Mouse (Mus musculus): ENCODE measurements at regions not wholly inside any gene's neighbourhood (a gene's known extent, or its start where the extent isn't known, plus 50 kb on each side); places are given as distances from the start of the nearest gene placed in this dataset.

DNA sequence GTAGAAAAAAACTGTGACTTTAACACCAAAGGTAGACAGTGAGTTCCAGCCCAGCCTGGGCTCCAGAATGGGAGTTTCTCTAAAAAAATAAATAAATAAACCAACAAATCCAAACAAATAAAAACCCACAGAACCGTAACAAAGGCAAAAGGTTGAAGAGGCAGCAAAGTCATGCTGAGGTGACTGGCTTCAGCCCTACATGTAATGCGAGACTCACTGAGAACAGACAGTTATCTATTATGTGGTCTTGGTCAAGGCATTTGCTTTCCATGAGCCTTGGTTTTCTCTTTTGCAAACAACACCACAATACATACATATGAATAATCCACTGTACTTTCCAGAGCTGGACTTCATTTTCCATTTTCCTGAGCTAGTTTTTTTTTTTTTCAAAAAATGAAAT is 516.6 kb upstream of the Adam5 start:
- DNase-seq (ENCODE audit: low spot score): no peak

DNA sequence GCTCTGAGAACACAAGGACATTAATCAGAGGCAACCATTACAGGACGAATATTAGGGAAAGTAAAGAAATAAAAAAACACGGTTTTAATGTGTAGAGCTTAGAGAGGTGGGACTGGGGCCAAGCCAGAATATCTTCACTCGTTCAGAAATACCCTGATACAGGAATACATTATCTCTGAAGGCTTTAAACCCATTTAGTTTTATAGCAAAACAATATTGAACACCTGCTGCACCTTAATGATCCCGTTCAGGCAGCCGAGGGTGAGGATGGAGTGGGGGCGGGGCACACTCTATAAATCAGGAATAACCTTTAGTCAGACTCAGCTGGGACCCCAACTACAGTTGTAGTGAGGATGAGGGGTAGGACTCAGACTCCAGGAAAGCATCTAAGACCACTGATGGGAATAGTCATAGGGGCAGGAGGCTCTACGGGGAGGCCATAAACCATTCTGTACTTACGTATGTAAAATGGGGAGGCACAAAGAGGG is 508.0 kb upstream of the Adam5 start:
- DNase-seq (ENCODE audit: low spot score): no peak

DNA sequence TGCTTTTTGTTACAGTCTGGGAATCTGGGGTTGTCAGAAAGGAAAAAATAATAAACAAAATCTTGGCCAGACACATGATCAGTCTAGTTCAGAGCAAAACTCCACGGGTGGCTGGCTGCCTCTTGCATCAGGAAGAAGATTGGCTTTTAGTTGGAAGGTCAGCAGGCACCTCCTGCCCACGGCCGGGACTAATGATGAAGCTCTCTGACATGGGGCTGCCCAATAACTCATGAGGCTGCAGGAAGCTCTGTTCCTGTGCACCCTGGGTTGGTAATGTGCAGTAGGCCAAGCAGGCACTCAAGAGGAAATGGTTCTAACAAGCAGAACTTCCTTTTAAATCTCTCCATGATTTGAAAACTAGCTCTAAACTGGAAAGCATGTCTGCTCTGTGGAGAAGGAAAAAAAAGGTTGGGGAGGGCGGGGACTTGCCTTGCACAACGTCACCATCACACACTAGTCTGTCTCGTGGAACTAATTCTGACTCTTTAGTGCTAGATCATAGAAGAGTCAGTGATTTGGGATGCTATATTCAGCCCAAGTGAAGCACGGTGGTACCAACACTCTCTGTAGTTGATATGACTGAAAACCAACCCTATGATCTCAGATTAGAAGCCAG is 507.1 kb upstream of the Adam5 start:
- no peak for DNase-seq (ENCODE audit: low spot score)

DNA sequence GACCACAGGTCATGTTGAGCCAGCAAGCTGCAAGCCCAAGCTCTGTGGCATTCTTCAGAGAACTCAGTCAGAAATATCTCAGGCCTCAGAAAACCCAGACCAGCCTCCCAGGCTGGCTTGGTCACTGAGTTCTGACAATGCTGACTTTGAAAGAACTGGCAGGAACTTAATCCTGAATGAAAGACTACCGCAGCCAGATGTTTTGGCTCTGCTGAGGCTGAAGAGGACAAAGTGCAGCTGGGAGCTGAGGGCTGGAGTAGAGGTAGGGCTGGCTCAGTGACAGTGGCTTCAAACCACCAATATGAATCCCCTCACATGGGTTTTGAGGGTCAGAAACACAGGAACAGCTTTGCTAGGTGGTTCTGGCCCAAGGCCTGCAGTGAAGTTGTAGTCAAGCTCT is 505.6 kb upstream of the Adam5 start:
- no peak for DNase-seq (ENCODE audit: low spot score)

DNA sequence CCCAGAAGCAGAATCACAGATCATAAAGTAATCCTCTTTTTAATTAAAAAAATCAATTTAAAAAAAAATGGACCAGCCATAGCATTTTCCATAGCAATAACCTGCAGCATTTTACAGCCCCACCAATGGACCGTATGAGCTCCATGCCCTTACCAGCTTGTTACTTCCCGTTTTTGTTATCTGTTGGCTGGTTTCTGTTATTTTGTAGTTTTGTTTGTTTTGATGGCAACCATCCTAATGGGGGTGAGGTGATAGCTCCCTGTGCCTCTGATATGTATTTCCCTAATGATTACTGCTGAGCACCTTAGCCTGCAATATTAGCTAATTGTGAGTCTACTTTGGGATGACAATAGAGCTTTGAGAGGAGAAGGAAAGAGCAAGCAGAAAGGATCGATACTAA is 504.1 kb upstream of the Adam5 start:
- DNase-seq (ENCODE audit: low spot score): no peak

DNA sequence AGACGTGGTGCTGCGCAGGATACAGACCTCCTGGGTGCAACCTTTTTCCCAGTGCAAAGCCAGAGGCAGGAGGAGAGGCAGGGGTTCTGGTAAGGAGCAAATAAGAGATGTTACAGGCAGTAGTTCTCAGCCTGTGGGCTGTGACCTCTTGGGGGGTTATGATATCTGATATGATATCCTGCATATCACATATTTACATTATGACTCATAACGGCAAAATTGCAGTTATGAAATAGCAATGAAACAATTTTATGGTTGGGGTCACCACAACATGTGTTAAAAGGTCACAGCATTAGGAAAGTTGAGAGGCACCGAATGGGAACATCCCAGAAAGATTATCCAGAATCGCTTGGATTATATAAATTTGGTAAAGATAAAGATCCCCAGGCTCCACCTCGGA is 502.8 kb upstream of the Adam5 start:
- DNase-seq (ENCODE audit: low spot score): no peak

DNA sequence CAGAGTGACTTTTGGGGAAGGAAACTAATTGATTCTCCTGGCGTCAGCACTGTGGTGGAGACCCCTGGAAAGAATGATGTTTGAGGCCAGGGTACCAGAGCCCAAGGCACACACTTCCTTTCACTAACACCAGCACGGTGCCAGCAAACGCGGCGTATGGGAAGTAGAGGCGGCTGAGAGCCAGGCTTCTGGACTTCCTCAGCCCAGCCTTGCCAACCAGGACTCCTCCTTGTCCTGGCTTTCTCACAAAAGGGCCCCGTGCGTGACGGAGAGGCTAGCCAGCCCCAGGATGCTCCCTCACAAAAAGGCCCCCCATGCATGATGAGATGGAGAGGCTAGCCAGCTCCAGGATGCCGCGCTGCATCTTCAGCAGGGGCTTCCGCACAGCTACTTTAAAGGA is 502.1 kb upstream of the Adam5 start:
- no peak for DNase-seq (ENCODE audit: low spot score)

DNA sequence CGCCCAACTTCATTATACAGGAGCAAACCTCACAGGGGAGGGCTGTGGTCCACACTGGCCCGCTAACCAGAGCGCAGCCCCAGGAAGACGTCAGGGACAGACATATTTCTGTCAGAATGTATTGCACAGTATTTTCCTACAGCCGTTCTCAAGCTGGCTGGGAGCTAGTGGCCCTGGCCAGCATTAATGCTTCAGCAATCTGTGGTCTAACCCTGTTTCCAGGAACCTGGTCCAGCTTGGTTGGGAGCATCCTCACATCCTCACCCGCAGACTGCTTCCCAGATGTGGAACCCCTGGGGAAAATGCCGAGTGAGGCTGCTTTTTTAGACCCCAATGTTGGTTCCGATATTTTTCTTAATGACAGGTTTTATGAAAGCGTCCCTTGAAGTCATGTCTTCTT is 500.6 kb upstream of the Adam5 start:
- DNase-seq (ENCODE audit: low spot score): no peak

DNA sequence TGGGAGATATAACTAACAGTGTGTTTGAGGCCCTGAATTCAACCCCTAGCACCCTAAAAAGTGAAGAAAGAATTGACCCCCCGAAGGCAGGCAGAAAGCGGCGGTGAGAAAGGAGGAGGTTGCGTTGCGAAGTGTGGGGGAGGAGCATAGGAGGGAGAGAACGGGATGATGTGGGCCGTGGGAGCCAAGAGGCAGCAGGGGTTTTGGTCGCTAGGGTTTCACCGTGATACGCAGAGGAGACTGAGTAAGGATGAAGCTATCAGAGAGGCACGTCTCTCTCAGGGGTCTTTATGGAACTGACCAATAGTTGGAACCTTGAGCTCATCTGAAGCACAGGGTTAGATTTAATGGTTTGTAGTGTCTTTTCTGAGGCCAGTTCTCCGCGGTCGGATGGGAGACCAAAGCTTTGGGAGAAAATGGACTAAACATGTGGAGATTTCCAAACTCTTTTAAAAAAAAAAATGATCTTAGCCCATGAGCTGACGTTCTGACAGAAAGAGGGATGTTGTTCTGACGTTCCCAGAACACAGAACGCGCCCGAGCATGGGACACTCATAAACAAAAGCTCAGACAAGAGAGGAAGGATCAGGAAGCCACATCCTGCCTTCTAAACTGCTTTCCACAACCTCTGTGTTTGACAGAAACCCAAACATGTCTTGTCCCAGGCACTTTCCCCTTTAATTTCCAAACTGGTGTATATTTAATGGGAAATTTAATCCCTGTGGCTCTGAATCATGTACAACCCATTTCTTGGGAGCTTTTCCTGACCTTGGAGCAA is 499.7 kb upstream of the Adam5 start:
- DNase-seq (ENCODE audit: low spot score): no peak

DNA sequence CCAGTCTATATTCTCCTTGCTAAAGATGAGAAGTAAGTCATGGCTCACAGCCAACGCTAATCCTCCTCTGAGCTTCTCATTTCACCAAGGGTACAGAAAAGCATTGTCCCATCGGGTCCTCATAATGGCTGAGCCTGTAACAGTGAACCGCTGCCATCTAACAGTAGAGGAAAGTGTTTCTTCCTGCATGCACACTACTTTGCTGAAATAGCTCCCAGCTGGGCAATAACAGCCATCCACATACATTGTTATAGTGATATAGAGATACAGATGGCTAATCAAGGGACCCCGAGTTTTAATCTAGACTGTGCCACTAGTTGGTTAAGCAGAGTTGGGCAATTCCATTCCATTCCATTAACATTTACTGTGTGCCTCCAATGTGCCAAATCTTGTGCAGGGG is 492.2 kb upstream of the Adam5 start:
- no peak for DNase-seq (ENCODE audit: low spot score)

DNA sequence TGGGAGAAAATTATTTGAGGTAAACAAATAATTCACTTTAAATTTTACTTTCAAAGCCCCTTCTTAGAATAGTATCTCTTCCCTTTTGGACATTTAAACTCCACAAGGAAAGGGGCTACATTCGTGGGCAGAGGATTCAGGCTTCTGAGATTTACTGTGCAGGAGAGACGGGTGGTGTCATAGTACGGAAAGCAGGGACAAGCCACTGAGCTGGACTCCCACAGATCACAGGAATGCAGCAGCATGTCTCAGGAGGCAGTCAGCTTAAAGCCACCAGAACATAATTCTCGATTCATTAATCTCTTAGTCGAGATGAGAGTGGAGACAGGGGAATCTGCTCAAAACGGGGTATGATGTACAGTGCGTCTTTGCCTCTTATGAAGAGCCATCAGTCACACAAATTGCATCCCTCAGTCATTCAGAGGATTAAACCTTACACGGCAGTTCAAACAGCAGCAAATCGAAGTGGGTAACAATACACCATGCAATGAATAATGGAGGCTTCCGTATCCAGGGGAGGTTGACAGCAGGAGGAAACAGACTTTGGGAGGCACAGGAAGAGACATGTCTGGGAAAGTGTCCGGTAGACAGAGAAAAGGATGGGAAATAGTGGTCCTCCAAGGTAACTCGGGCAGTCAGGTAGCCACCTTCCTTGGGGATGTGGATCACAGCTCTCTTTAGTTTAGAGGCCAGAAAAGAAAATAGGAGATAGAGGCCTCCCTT is 487.8 kb upstream of the Adam5 start:
- DNase-seq (ENCODE audit: low spot score): no peak

DNA sequence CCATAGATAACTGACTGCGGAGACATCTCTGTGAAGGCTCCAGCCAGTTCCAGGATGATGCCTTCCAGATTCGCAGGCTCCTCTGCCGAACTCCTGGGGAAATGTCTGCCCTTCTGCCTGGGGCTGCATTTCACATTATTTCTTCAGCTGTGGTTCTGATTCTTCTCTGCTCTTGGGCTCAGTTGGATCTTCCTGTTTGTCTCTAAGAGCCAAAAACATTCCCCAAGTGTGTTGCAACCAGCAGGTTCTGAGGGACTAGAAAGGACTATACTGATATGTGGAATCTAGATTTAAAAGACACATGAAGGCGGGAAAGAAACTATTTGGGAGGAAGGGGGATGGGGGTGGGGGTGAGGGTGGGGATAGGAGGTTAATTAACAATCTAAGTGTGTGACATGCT is 483.8 kb upstream of the Adam5 start:
- DNase-seq (ENCODE audit: low spot score): no peak

DNA sequence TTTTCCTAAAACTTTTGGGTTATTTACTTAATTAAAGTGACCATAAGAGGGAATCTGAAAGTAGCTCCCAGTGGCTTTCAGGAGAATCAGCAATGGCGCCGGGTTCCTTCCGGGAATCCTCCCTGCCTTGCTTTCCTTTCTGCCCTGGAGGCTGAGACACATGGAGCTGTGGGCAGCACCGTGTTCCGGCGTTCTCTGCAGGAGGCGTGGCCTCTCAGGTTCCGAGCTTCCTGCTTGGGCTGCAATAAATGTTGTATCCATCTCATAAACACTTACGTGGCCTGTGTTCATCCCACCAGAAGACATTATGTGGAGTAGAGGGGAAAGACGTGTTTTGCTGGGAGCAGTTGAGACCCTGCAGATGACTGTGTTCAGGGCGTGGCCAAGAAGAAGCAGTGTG is 483.3 kb upstream of the Adam5 start:
- no peak for DNase-seq (ENCODE audit: low spot score)

DNA sequence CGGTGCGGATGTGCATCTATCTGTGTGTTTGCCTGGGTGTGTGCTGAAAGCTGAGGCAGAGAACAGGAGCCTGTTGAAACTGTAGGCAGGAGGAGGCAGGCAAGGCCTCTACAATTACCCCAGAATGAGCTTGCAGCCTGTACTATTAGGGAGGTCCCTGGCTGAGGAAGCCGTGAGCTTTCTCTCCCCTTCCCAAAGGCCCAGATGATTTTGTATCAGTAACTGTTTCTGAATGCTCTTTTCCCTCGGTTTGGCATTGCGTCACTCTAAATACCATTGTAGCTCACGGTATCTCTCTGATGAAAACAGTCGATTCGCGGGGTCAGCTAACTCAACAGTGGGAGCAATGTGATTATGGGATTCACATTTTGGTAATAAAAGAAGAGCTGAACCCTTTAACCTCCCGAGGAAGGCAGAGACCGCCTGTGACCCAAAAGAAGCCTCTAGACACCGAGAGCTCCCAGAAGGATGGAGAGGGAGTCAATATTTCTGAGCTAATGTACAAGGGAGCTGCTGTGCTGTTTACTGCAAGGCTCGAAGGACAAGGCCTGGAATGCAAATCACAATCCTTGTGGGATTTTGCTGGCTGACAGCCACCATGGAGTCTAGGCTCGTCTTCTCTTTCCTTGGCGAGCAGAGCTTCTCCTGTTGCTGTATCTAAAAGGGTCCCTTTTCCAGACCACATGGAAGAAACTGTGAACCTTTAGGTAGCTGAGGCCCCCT is 482.8 kb upstream of the Adam5 start:
- DNase-seq (ENCODE audit: low spot score): no peak

Data from testis, postnatal 14 days (tissue).